Mouse (Mus musculus): ENCODE data around the gene Cyth1. TPM values are rescaled to one million over a fixed set of nuclear protein-coding genes. Genes with fewer than 3 reads are reported as not detected.

The Cyth1 gene
- total RNA-seq, 2 experiments from 2014 or later, result 6.8 to 11.2 TPM

- no peak for ATAC-seq (replicated peaks; ENCODE audit: low FRiP score, low TSS enrichment, poor library complexity, severe bottlenecking)
Measured at GRCm38 (mm10) chr11:118084266-118084665, 164.1 kb downstream of the Cyth1 start.

GRCm38 (mm10) chr11:118083811-118084210 is 164.6 kb downstream of the Cyth1 start:
- ATAC-seq (replicated peaks; ENCODE audit: low FRiP score, low TSS enrichment, poor library complexity, severe bottlenecking), result no peak

GRCm38 (mm10) chr11:118082294-118082693 is 166.1 kb downstream of the Cyth1 start:
- no peak for ATAC-seq (replicated peaks; ENCODE audit: low FRiP score, low TSS enrichment, poor library complexity, severe bottlenecking)

Other genes with a start within 250 kb of the Cyth1 start
- gene Dnah17, start 118.0 kb downstream of the Cyth1 start, total RNA-seq (2014; fragmentation: Nextera tagmentation), result 0.05 and 1.2 TPM in 2 replicates
- 0.04 TPM in 1 of 2 replicates, not detected in the other for gene Dnah17, start 118.0 kb downstream of the Cyth1 start, total RNA-seq (2017)
- gene Usp36, start 41.7 kb upstream of the Cyth1 start, total RNA-seq (2014; fragmentation: Nextera tagmentation), result 39.5 and 44.6 TPM in 2 replicates
- 16.6 and 17.1 TPM in 2 replicates for gene Usp36, start 41.7 kb upstream of the Cyth1 start, total RNA-seq (2017)
- 0.81 and 2.2 TPM in 2 replicates for gene Cep295nl, start 93.9 kb upstream of the Cyth1 start, total RNA-seq (2014; fragmentation: Nextera tagmentation)
- gene Cep295nl, start 93.9 kb upstream of the Cyth1 start, total RNA-seq (2017), result 1.2 TPM in 2 replicates
- 4.4 and 8.0 TPM in 2 replicates for gene Timp2, start 107.1 kb upstream of the Cyth1 start, total RNA-seq (2014; fragmentation: Nextera tagmentation)
- 9.3 and 9.5 TPM in 2 replicates for gene Timp2, start 107.1 kb upstream of the Cyth1 start, total RNA-seq (2017)
- 174 and 211 TPM in 2 replicates for gene Lgals3bp, start 153.5 kb upstream of the Cyth1 start, total RNA-seq (2014; fragmentation: Nextera tagmentation)
- 112 and 174 TPM in 2 replicates for gene Lgals3bp, start 153.5 kb upstream of the Cyth1 start, total RNA-seq (2017)
- 23.9 and 24.7 TPM in 2 replicates for gene Cant1, start 170.5 kb upstream of the Cyth1 start, total RNA-seq (2014; fragmentation: Nextera tagmentation)
- 7.3 and 11.3 TPM in 2 replicates for gene Cant1, start 170.5 kb upstream of the Cyth1 start, total RNA-seq (2017)
- gene C1qtnf1, start 179.6 kb upstream of the Cyth1 start, total RNA-seq (2014; fragmentation: Nextera tagmentation), result not detected in 2 replicates
- not detected in 2 replicates for gene C1qtnf1, start 179.6 kb upstream of the Cyth1 start, total RNA-seq (2017)
- gene Engase, start 228.2 kb upstream of the Cyth1 start, total RNA-seq (2014; fragmentation: Nextera tagmentation), result 13.5 and 13.7 TPM in 2 replicates
- 6.1 and 10.7 TPM in 2 replicates for gene Engase, start 228.2 kb upstream of the Cyth1 start, total RNA-seq (2017)